Mouse (Mus musculus) lung, postnatal 14 days (tissue): Measurements from ENCODE around the gene Zfp459.
"Not testable (repeated sequence)": the region's sequence is repeated elsewhere in the genome, so short reads cannot be mapped to it uniquely, and the experiment has no call there.

Experiments used
- DNase-seq: peaks from one replicate; pipeline ENCODE4 v3.0.0; 2021

Zfp459 gene

GRCm38 (mm10) chr13:67421207-67421857, at the start of gene Zfp459:
Gene Zfp459 (minus strand): TSS chr13:67421418.
- peak; percentile 51 for DNase-seq

DNA sequence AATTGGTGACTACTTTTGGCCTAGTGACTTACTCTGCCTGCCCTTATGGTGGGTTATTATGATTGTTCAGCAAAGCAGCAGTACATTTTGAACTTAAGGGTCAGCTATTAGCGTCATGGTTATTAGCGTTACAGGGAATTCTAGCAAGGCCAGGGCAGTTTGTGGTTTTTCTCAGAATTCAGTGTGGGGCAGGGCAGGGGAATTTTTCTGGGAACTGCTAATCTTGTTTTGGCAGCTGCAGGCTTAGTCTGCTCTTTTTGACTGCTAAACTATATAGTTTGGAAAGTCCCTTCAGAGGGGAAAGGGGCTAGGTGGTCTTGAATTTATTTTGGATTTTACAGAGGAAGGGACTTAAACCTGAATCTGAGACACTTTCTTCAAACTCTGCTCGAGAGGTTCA, 48.1 kb upstream of the Zfp459 start:
- no peak for DNase-seq

DNA sequence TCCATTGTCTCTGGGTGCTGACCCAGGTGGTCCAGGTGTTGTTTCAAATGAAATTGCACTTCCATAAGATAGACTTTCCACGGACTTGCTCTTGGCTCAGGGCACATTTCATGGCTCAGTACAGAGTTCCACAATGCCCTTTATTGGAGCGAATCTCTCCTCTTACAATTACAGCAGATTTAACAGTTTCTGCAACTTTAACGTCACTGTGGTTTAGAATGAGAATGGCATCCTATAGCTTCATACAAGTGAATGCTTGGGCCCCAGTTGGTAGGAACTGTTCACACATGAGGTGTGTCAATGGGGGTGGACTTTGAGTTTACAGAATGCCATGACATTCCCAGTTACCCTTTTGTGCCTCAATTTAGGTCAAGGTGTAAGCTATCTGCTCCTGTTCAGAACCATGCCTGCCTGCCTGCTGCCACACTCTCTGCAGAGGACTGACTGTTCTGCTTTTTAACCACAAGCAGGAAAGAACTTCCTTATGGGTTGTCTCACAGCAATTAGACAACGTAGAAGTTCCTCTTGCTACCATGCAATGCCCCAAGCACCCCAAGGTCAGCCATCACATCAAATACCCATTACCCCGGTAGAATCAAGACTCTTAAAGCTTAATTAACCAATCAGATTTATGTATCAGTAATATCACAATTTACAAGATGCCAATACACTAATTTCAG, 42.4 kb upstream of the Zfp459 start:
- not testable (repeated sequence) for DNase-seq

DNA sequence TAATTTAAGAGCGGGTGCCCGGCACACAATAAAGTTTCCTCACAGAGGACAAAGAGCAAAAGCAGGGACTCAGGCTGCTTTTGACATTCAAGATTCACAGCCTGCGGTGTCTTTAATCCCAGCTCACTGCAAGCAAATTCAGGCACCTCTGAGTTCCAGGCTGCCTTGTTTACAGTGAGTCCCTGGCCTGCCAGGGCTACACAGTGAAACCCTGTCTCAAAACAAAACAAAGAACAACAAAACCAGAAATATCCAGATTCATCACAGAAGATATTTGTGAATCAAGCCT, 30.7 kb upstream of the Zfp459 start:
- peak; percentile 2 for DNase-seq

DNA sequence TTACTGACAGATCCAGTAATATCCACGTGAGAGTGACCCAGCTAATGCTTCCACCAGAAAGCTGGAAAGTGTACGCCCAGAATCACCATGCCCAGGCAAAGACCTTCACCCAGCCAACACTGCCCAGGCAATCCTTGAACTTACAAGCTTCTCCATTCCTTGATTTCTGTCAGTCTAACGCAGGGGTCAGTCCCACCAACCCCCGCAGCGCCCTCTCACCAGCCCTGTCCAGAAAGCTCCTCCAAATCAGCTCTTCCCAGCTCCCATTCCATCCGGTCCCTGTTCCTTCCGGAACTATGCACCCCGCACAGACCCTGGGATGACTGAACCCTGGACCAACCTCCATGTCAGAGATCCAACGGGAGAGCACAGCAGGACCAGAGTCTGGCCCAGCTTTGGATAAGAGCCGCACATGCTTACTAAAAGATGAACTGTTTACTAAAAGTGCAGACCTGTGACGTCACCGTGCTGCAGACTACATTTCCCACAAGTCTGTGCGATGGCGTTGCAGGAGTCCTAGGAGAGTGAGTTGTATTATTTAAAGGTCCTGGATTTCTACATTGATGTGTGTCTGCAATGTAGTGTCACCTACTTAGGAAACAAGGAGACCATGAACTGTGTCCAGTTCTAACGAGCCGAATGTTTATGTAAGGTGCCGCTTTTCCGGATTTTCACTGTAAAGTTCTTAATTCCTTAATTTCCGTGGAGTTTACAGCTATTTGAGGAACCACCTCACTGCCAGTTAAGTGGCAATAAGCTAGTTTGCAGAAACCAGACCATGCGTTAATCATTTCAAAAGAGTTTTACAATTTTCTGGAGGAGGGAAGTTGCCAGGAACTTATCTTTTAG, 30.2 kb upstream of the Zfp459 start, which contains the start of gene Zfp874a:
Zfp874a (minus strand) TSS at position 453 of the 849 bp plus-strand sequence.
- DNase-seq, result peak; percentile 92

DNA sequence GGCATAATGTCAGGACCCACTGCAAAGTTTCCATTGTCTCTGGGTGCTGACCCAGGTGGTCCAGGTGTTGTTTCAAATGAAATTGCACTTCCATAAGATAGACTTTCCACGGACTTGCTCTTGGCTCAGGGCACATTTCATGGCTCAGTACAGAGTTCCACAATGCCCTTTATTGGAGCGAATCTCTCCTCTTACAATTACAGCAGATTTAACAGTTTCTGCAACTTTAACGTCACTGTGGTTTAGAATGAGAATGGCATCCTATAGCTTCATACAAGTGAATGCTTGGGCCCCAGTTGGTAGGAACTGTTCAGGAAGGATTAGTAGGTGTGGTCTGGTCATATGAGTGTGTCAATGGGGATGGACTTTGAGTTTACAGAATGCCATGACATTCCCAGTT, 15.9 kb upstream of the Zfp459 start:
- DNase-seq, result not testable (repeated sequence)

GRCm38 (mm10) chr13:67428116-67428515, 6.9 kb upstream of the Zfp459 start:
- no peak for DNase-seq

DNA sequence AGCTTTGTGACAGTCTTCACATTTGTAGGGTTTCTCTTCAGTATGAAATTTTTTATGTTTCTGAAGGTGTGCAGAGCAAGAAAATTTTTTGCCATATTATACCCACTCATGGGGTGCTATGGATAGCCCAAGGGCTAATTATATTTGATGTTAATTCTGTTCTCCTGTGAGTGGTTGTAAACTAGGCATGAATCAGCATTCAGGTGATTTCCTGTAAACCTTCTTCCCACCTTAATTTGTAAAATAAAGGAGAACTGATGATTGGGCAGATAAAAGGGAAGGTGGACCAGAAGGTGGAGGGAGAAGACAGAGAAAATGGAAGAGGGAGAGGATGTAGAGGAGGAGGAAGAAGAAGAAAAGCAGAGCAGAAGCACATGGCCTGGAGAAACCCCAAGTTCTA, 4.5 kb upstream of the Zfp459 start:
- not testable (repeated sequence) for DNase-seq

- not testable (repeated sequence) for DNase-seq
Measured at GRCm38 (mm10) chr13:67422532-67422931, 1.3 kb upstream of the Zfp459 start.

GRCm38 (mm10) chr13:67420558-67421206, 536 bp downstream of the Zfp459 start:
- DNase-seq, result no peak

DNA sequence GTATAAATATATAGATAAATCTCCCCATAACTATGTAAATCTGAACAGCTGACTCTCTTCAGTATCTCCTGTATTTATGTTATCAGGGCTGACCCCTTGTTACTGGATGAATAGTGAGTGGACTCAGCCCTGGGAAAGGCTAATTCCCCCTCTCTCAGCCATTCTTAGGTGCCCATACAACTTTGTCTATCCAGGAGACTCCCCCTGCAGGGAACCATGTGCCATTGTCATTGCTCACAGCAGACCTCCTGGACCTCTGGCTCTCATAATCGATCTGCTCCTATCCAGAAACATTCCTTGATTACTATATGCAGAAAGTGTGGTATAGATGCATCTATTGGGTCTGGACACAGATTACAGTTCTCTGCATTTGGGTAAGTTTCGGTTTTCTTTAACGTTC, 4.4 kb downstream of the Zfp459 start:
- DNase-seq, result no peak

GRCm38 (mm10) chr13:67415759-67416158, 5.5 kb downstream of the Zfp459 start:
- DNase-seq, result no peak

DNA sequence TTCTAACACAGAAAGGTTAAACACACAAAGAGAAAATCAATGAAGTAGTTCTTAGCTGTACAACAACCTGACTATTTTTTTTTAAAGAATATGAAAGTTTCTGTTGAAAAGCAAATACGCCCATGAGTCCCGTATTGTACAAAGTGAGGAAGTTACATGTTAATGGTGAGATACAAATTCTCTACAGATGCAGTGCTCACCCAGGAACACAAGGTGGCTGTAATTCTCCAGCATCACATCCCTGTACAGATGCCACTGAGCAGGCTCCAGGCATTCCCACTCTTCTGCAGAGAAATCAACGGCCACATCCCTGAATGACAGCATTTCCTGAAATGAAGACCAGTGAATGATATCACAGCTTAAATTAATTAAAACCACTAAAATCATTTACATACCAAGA, 7.6 kb downstream of the Zfp459 start:
- DNase-seq, result not testable (repeated sequence)

- DNase-seq, result peak; percentile 76
Measured at GRCm38 (mm10) chr13:67399183-67399903, 21.9 kb downstream of the Zfp459 start, which contains the start of gene Zfp429. Gene Zfp429 (minus strand): TSS chr13:67399819.

DNA sequence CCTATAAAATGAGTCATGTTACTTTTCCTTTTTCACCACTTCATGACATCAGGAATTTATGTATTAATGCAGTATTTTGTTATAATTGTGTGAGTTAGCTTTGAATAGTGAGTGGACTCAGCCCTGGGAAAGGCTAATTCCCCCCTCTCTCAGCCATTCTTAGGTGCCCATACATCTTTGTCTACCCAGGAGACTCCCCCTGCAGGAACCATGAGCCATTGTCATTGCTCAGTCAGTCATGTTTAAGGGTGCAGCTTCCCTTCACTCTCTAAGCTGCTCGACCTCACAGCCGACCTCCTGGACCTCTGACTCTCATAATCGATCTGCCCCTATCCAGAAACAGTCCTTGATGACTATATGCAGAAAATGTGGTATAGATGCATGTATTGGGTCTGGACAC, 45.0 kb downstream of the Zfp459 start:
- DNase-seq, result not testable (repeated sequence)

GRCm38 (mm10) chr13:67375050-67375911, 45.9 kb downstream of the Zfp459 start, which contains the start of the genes Gm28041 and Zfp456:
Gene Gm28041 (minus strand): TSS chr13:67375733.
Gene Zfp456 (minus strand): TSS chr13:67375810.
- peak; percentile 73 for DNase-seq

- peak; percentile 91 for DNase-seq
Measured at GRCm38 (mm10) chr13:67360131-67360744, 61.0 kb downstream of the Zfp459 start, which contains the start of the genes Gm28044 and Zfp953. Gene Gm28044 (minus strand): TSS chr13:67360536. Gene Zfp953 (minus strand): TSS chr13:67360605.
